Mouse (Mus musculus) heart, embryonic 15.5 days (tissue): Measurements from ENCODE around the gene AC109138.7. TPM values are rescaled to one million over a fixed set of nuclear protein-coding genes. Genes with fewer than 3 reads are reported as not detected.

Experiments
- ATAC-seq: fragments of 200-750 bp; cut with Nextera tagmentation; replicated peaks from 2 replicates; pipeline ENCODE4 v1.8.0; 2017; ENCODE audit warnings: low read depth, moderate TSS enrichment; ENCODE audit not compliant: insufficient number of reproducible peaks, insufficient read depth, low FRiP score
- H3K27ac ChIP-seq: fragments of 300-500 bp; sonication (generic); 2 replicates; pipeline ENCODE4 v1.5.1; 2015; ENCODE audit warnings: mild to moderate bottlenecking, inconsistent platforms
- H3K27me3 ChIP-seq: fragments of 300-500 bp; sonication (generic); 2 replicates; pipeline ENCODE4 v1.6.1; 2015; ENCODE audit warnings: inconsistent platforms
- H3K36me3 ChIP-seq: fragments of 300-500 bp; sonication (generic); 2 replicates; pipeline ENCODE4 v1.6.1; 2015; ENCODE audit warnings: mild to moderate bottlenecking, inconsistent platforms
- H3K4me1 ChIP-seq: fragments of 300-500 bp; sonication (generic); replicated peaks from 2 replicates; pipeline ENCODE4 v1.6.1; 2015; ENCODE audit warnings: inconsistent platforms
- H3K4me2 ChIP-seq: fragments of 300-500 bp; sonication (generic); 2 replicates; pipeline ENCODE4 v1.6.1; 2015; ENCODE audit warnings: inconsistent platforms, mild to moderate bottlenecking, moderate library complexity
- H3K4me3 ChIP-seq: fragments of 300-500 bp; sonication (generic); 2 replicates; pipeline ENCODE4 v1.5.1; 2015; ENCODE audit warnings: mild to moderate bottlenecking, inconsistent platforms
- H3K9ac ChIP-seq: fragments of 300-500 bp; sonication (generic); 2 replicates; pipeline ENCODE4 v1.6.1; 2015; ENCODE audit warnings: mild to moderate bottlenecking, inconsistent platforms
- H3K9me3 ChIP-seq: fragments of 300-500 bp; sonication (generic); replicated peaks from 2 replicates; pipeline ENCODE4 v1.6.1; 2016; ENCODE audit warnings: inconsistent platforms
- WGBS: fragments of 180-500 bp; shearing (Covaris S2); methylation state at CpG from one replicate; pipeline ENCODE4 v1.1.7; 2015; ENCODE audit warnings: mixed read lengths; 5-methylcytosine and 5-hydroxymethylcytosine counted together
- polyA plus RNA-seq: library from polyadenylated mRNA; unstranded; fragments of >200 nt; fragmentation: Nextera tagmentation; extraction: Ambion mirVana; gene quantifications from 2 replicates; pipeline ENCODE4 v1.2.1, GENCODE M21; 2015

AC109138.7 gene
- polyA plus RNA-seq = not detected in 2 replicates

- Histone ChIP-seq H3K4me2 (peak within 1 kb of the TSS; percentile 98), H3K4me1 (peaks cover 44% of the 10 kb centered on the region), H3K27ac (peak within 1 kb of the TSS; percentile 74), H3K9me3 (no peaks in the 10 kb centered on the region), H3K4me3 (peak within 1 kb of the TSS; percentile 69), H3K9ac (peak within 1 kb of the TSS; percentile 77), H3K27me3 (peaks cover 66% of the 10 kb centered on the region), H3K36me3 (no peaks in the 10 kb centered on the region)
- under 1% methylated on average over 48 of the region's 49 CpGs for WGBS
- peak; percentile 43 for ATAC-seq
Measured at GRCm38 (mm10) chr19:4214071-4214770, at the start of gene AC109138.7, which contains the start of gene Clcf1. Gene AC109138.7 (plus strand): TSS chr19:4214357. Gene Clcf1 (plus strand): TSS chr19:4214238.

- Histone ChIP-seq H3K9me3 (no peaks in the 10 kb centered on the region), H3K27ac (no peak overlapping the region), H3K4me3 (no peak overlapping the region), H3K4me2 (no peak overlapping the region), H3K27me3 (no peaks in the 10 kb centered on the region), H3K4me1 (peaks cover 35% of the 10 kb centered on the region), H3K9ac (no peak overlapping the region), H3K36me3 (peaks cover 14% of the 10 kb centered on the region)
- no peak for ATAC-seq
- 68% methylated on average over 2 of the region's 2 CpGs for WGBS
Measured at GRCm38 (mm10) chr19:4164721-4165120, 49.4 kb upstream of the AC109138.7 start.

GRCm38 (mm10) chr19:4166678-4167476 is 47.3 kb upstream of the AC109138.7 start:
- Histone ChIP-seq H3K4me1 (peaks cover 56% of the 10 kb centered on the region), H3K4me2 (peak overlapping the region; percentile 26; the same call in 1 of the 2 replicates)

GRCm38 (mm10) chr19:4169378-4169784 is 44.8 kb upstream of the AC109138.7 start:
- peaks cover 58% of the 10 kb centered on the region for H3K4me1 ChIP-seq
- ATAC-seq = peak; percentile 92
- peak overlapping the region; percentile 92 for H3K4me2 ChIP-seq
- H3K27ac ChIP-seq = peak overlapping the region; percentile 96
- H3K9ac ChIP-seq = peak overlapping the region; percentile 84
- no peaks in the 10 kb centered on the region for H3K27me3 ChIP-seq
- H3K36me3 ChIP-seq = no peaks in the 10 kb centered on the region
- no peaks in the 10 kb centered on the region for H3K9me3 ChIP-seq
- H3K4me3 ChIP-seq = peak overlapping the region; percentile 54
- under 1% methylated on average over 43 of the region's 43 CpGs for WGBS

More at GRCm38 (mm10) chr19:4166678-4167476, 47.3 kb upstream of the AC109138.7 start:
- ATAC-seq = no peak
- WGBS = 45% methylated on average over 9 of the region's 9 CpGs
- H3K27me3 ChIP-seq = no peaks in the 10 kb centered on the region
- peaks cover under 1% of the 10 kb centered on the region; the same call in 1 of the 2 replicates for H3K36me3 ChIP-seq
- H3K27ac ChIP-seq = peak overlapping the region; percentile 87
- no peak overlapping the region for H3K4me3 ChIP-seq
- no peak overlapping the region for H3K9ac ChIP-seq
- no peaks in the 10 kb centered on the region for H3K9me3 ChIP-seq

GRCm38 (mm10) chr19:4169810-4170209 is 44.3 kb upstream of the AC109138.7 start:
- Histone ChIP-seq H3K9ac (peak overlapping the region; percentile 84), H3K4me1 (peaks cover 61% of the 10 kb centered on the region), H3K4me2 (peak overlapping the region; percentile 92), H3K9me3 (no peaks in the 10 kb centered on the region), H3K27ac (peak overlapping the region; percentile 96), H3K4me3 (peak overlapping the region; percentile 54), H3K27me3 (no peaks in the 10 kb centered on the region), H3K36me3 (no peaks in the 10 kb centered on the region)
- WGBS = 6% methylated on average over 27 of the region's 27 CpGs
- ATAC-seq = peak; percentile 19

GRCm38 (mm10) chr19:4170723-4171392 is 43.3 kb upstream of the AC109138.7 start:
- H3K36me3 ChIP-seq = no peaks in the 10 kb centered on the region
- H3K27ac ChIP-seq = peak overlapping the region; percentile 92
- H3K9me3 ChIP-seq = no peaks in the 10 kb centered on the region
- H3K9ac ChIP-seq = peak overlapping the region; percentile 23; the same call in 1 of the 2 replicates
- ATAC-seq = no peak
- peak overlapping the region; percentile 44 for H3K4me2 ChIP-seq
- peaks cover 71% of the 10 kb centered on the region for H3K4me1 ChIP-seq
- peak overlapping the region; percentile 6; the same call in 1 of the 2 replicates for H3K4me3 ChIP-seq
- no peaks in the 10 kb centered on the region for H3K27me3 ChIP-seq
- WGBS = 91% methylated on average over 10 of the region's 10 CpGs

- Histone ChIP-seq H3K9ac (peak overlapping the region; percentile 23; the same call in 1 of the 2 replicates), H3K27me3 (no peaks in the 10 kb centered on the region), H3K4me3 (peak overlapping the region; percentile 6; the same call in 1 of the 2 replicates), H3K4me2 (peak overlapping the region; percentile 44), H3K27ac (peak overlapping the region; percentile 92), H3K9me3 (no peaks in the 10 kb centered on the region), H3K4me1 (peaks cover 66% of the 10 kb centered on the region), H3K36me3 (no peaks in the 10 kb centered on the region)
- ATAC-seq = peak; percentile 28; the same call in 1 of the 2 replicates
- 34% methylated on average over 13 of the region's 13 CpGs for WGBS
Measured at GRCm38 (mm10) chr19:4171393-4172290, 42.5 kb upstream of the AC109138.7 start.

- Histone ChIP-seq H3K4me2 (no peak overlapping the region), H3K4me1 (peaks cover 54% of the 10 kb centered on the region), H3K36me3 (no peaks in the 10 kb centered on the region), H3K9ac (peak overlapping the region; percentile 32; the same call in 1 of the 2 replicates), H3K27ac (peak overlapping the region; percentile 92), H3K4me3 (no peak overlapping the region), H3K9me3 (no peaks in the 10 kb centered on the region), H3K27me3 (no peaks in the 10 kb centered on the region)
- WGBS = 77% methylated on average over 11 of the region's 11 CpGs
- ATAC-seq = no peak
Measured at GRCm38 (mm10) chr19:4172925-4173324, 41.2 kb upstream of the AC109138.7 start.

GRCm38 (mm10) chr19:4175368-4175947 is 38.7 kb upstream of the AC109138.7 start, which contains the start of gene Carns1:
Gene Carns1 (minus strand): TSS chr19:4175479.
- Histone ChIP-seq H3K9me3 (no peaks in the 10 kb centered on the region), H3K4me2 (peak within 1 kb of the TSS; percentile 64), H3K4me3 (peak within 1 kb of the TSS; percentile 38), H3K9ac (peak within 1 kb of the TSS; percentile 46), H3K4me1 (peaks cover 45% of the 10 kb centered on the region), H3K27ac (peak within 1 kb of the TSS; percentile 86), H3K27me3 (no peaks in the 10 kb centered on the region), H3K36me3 (no peaks in the 10 kb centered on the region)
- WGBS = 7% methylated on average over 11 of the region's 11 CpGs
- ATAC-seq = peak; percentile 55

GRCm38 (mm10) chr19:4180411-4180810 is 33.7 kb upstream of the AC109138.7 start:
- no peak overlapping the region for H3K4me3 ChIP-seq
- H3K27me3 ChIP-seq = no peaks in the 10 kb centered on the region
- no peaks in the 10 kb centered on the region for H3K36me3 ChIP-seq
- ATAC-seq = no peak
- H3K4me1 ChIP-seq = peaks cover 16% of the 10 kb centered on the region
- H3K27ac ChIP-seq = no peak overlapping the region
- WGBS = 85% methylated on average over 7 of the region's 7 CpGs
- no peak overlapping the region for H3K9ac ChIP-seq
- no peak overlapping the region for H3K4me2 ChIP-seq
- no peaks in the 10 kb centered on the region for H3K9me3 ChIP-seq
